Mouse (Mus musculus): ENCODE measurements around the gene Spata45. TPM values are rescaled to one million over a fixed set of nuclear protein-coding genes. Genes with fewer than 3 reads are reported as not detected.

The Spata45 gene
- polyA plus RNA-seq, 1 experiment from 2014 or later, result not detected

DNA sequence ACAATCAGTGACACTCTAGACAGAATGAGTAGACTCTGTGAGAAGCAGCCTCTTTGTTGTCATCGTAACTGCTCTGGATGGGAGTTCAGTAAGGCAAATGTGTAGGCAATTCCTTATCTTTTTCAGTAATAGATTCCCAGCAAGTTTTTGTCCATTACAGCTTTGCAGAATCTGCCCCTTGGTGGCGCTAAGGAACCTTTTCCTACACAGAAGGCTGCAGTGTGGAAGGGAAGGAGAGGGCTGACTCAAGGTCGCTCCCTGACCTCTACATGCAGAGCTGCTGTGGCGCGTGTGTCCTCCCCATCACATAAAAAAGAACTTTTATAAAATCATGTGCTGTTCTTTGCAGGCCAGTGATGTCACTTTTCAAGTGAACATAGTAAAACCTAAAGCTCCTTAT is 31.9 kb downstream of the Spata45 start:
- peaks cover 5% of the 10 kb centered on the region; the same call in 1 of the 2 replicates for H3K4me1 ChIP-seq
- no peak overlapping the region for H3K4me3 ChIP-seq
- H3K9me3 ChIP-seq, result no peaks in the 10 kb centered on the region
- H3K9ac ChIP-seq, result no peak overlapping the region
- WGBS, result 84% methylated on average over 5 of the region's 5 CpGs
- ATAC-seq (ENCODE audit: insufficient number of reproducible peaks, low FRiP score, low TSS enrichment, low read depth), result no peak
- no peak overlapping the region for H3K4me2 ChIP-seq
- H3K27ac ChIP-seq, result no peak overlapping the region
- H3K27me3 ChIP-seq, result no peaks in the 10 kb centered on the region
- peaks cover 70% of the 10 kb centered on the region for H3K36me3 ChIP-seq

- no peak overlapping the region for H3K27ac ChIP-seq
- peaks cover 85% of the 10 kb centered on the region for H3K36me3 ChIP-seq
- H3K27me3 ChIP-seq, result no peaks in the 10 kb centered on the region
- H3K9me3 ChIP-seq, result no peaks in the 10 kb centered on the region
- no peak for ATAC-seq (ENCODE audit: insufficient number of reproducible peaks, low FRiP score, low TSS enrichment, low read depth)
- H3K4me3 ChIP-seq, result no peak overlapping the region
- H3K4me1 ChIP-seq, result no peaks in the 10 kb centered on the region
- no peak overlapping the region for H3K9ac ChIP-seq
- 86% methylated on average over 4 of the region's 4 CpGs for WGBS
- H3K4me2 ChIP-seq, result no peak overlapping the region
Observed at GRCm38 (mm10) chr1:191070259-191070658, 33.8 kb downstream of the Spata45 start.

DNA sequence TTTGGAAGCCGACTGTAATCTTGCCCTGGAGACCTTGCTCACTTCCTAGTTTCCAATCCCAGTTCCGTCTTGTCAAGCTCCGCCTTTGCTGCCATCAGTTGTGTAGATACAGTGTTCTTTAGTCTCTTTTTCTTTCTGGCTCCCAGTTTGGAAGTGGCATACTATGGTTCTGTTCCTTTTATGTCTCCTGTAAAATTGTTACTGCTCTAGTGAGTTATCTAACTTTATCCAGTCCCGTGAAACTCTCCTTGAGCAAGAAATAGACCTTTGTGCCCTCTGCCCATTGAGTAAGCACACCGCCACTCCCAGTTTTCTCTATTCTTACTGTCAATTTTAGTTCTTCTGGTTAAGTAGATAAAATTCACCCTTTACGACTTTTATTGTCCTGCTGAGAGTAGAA is 35.2 kb downstream of the Spata45 start:
- Histone ChIP-seq H3K27ac (no peak overlapping the region), H3K9me3 (no peaks in the 10 kb centered on the region), H3K4me2 (no peak overlapping the region), H3K4me1 (no peaks in the 10 kb centered on the region), H3K27me3 (no peaks in the 10 kb centered on the region), H3K4me3 (no peak overlapping the region), H3K9ac (no peak overlapping the region), H3K36me3 (peaks cover 84% of the 10 kb centered on the region)
- 90% methylated on average over 6 of the region's 6 CpGs for WGBS
- ATAC-seq (ENCODE audit: insufficient number of reproducible peaks, low FRiP score, low TSS enrichment, low read depth), result no peak

DNA sequence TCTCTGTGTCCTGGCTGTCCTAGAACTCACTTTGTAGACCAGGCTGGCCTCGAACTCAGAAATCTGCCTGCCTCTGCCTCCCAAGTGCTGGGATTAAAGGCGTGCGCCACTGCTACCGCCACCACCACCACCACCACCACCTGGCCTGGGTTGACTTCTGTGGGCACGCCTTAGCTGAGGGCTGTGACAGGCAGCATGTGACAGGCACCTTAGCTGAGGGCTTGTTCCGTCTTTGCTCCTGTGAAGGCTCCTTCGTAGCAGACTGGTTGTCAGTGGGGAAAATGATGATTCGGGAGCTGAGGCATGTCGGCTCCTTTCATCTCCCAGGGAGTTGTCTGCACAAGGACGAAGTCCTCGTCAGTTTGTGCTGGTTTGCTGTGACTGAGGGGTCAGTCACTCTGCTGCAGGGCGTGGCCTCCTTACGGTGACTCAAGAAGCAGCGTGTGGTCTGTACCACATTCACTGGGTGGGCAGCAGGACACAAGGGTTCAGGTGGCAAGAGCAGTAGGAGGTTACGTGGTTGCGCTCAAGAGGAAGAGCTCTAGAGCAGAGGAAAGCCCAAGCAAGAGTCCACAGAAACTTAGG is 36.0 kb downstream of the Spata45 start:
- peaks cover 86% of the 10 kb centered on the region for H3K36me3 ChIP-seq
- no peak overlapping the region for H3K4me2 ChIP-seq
- no peak overlapping the region for H3K9ac ChIP-seq
- WGBS, result 91% methylated on average over 16 of the region's 16 CpGs
- H3K27me3 ChIP-seq, result no peaks in the 10 kb centered on the region
- H3K27ac ChIP-seq, result no peak overlapping the region
- no peaks in the 10 kb centered on the region for H3K9me3 ChIP-seq
- H3K4me3 ChIP-seq, result no peak overlapping the region
- ATAC-seq (ENCODE audit: insufficient number of reproducible peaks, low FRiP score, low TSS enrichment, low read depth), result no peak
- H3K4me1 ChIP-seq, result no peaks in the 10 kb centered on the region

GRCm38 (mm10) chr1:191073001-191073400 is 36.6 kb downstream of the Spata45 start:
- H3K4me3 ChIP-seq, result no peak overlapping the region
- H3K4me1 ChIP-seq, result no peaks in the 10 kb centered on the region
- no peak overlapping the region for H3K4me2 ChIP-seq
- H3K36me3 ChIP-seq, result peaks cover 87% of the 10 kb centered on the region
- H3K27ac ChIP-seq, result no peak overlapping the region
- WGBS, result 77% methylated on average over 6 of the region's 6 CpGs
- no peaks in the 10 kb centered on the region for H3K9me3 ChIP-seq
- H3K9ac ChIP-seq, result no peak overlapping the region
- no peaks in the 10 kb centered on the region for H3K27me3 ChIP-seq
- no peak for ATAC-seq (ENCODE audit: insufficient number of reproducible peaks, low FRiP score, low TSS enrichment, low read depth)

DNA sequence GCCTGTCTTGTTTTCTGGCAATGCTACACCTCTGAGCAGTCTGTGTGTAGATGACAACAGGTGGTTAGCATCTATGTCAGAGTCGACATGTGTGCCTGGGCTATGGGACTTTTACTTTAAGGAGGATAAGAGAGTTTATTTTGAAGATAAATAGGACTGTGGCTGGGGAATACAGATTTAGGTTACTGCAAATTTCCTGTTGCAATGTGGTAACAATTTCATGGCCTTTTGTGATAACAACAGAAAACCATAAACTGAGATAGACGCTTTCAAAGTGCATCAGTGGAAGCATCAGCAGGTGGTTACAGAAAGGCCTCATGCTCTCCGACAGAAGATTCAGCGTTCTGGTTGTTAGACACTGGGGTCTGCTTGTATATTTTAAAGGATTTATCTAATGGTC is 37.0 kb downstream of the Spata45 start:
- no peaks in the 10 kb centered on the region for H3K4me1 ChIP-seq
- peaks cover 87% of the 10 kb centered on the region for H3K36me3 ChIP-seq
- H3K27me3 ChIP-seq, result no peaks in the 10 kb centered on the region
- H3K27ac ChIP-seq, result no peak overlapping the region
- 81% methylated on average over 4 of the region's 4 CpGs for WGBS
- no peak overlapping the region for H3K9ac ChIP-seq
- ATAC-seq (ENCODE audit: insufficient number of reproducible peaks, low FRiP score, low TSS enrichment, low read depth), result no peak
- H3K9me3 ChIP-seq, result no peaks in the 10 kb centered on the region
- no peak overlapping the region for H3K4me3 ChIP-seq
- no peak overlapping the region for H3K4me2 ChIP-seq

GRCm38 (mm10) chr1:191075199-191075883 is 38.9 kb downstream of the Spata45 start:
- Histone ChIP-seq H3K4me2 (no peak overlapping the region), H3K27ac (no peak overlapping the region; the same call in 1 of the 2 replicates), H3K9me3 (no peaks in the 10 kb centered on the region), H3K4me1 (no peaks in the 10 kb centered on the region), H3K27me3 (no peaks in the 10 kb centered on the region), H3K4me3 (no peak overlapping the region), H3K36me3 (peaks cover 78% of the 10 kb centered on the region), H3K9ac (no peak overlapping the region)
- 52% methylated on average over 10 of the region's 10 CpGs for WGBS
- no peak for ATAC-seq (ENCODE audit: insufficient number of reproducible peaks, low FRiP score, low TSS enrichment, low read depth)

DNA sequence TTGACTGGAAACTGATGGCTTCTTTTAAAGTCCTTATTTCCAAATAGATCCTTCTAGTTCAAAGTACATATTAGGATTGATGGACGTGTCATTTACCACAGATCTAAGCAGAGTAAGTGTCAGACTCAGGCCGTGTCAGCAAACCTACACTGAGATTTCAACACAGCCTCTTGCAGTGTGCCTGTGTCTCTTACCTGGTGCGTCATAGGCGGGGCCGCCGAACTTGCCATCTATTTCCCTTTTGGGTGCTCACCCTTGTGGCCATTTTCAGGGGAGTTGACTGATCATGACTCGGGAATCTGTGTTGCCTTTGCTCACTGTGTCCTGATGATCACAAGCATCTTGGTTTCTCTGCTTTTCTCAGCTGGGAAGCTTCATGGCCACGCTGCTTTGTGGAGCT is 46.8 kb downstream of the Spata45 start:
- no peak overlapping the region for H3K27ac ChIP-seq
- no peaks in the 10 kb centered on the region for H3K27me3 ChIP-seq
- H3K36me3 ChIP-seq, result peaks cover 43% of the 10 kb centered on the region
- H3K4me2 ChIP-seq, result no peak overlapping the region
- ATAC-seq (ENCODE audit: insufficient number of reproducible peaks, low FRiP score, low TSS enrichment, low read depth), result no peak
- no peak overlapping the region for H3K9ac ChIP-seq
- peaks cover 6% of the 10 kb centered on the region; the same call in 1 of the 2 replicates for H3K4me1 ChIP-seq
- H3K4me3 ChIP-seq, result no peak overlapping the region
- 83% methylated on average over 8 of the region's 8 CpGs for WGBS
- no peaks in the 10 kb centered on the region for H3K9me3 ChIP-seq

DNA sequence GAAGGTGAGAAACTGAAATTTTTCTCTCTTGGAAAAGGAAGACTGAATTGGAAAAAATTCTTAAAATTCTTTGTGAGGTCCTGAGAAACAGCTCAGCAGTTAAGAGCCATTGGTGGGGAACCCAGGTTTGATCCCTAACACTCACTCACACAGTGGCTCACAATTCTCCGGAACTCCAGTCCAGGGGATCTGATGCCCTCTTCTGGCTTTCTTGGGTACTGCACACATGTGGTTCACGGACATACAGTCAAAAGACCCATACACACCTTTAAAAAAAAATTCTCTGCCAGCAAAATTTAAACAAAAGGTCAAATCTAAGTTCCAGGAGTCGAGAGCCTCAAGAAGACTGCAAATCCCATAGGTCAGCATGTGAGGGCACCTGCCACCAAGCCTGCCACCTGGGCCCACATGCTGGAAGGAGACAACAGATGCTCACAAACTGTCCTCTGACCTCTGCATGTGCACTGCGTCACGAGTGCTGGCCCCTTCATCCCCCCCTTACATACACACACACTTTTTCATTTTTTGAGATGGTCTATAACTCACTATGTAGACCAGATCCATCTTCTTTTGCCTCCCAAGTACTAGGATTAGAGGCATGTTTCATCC is 48.6 kb downstream of the Spata45 start:
- Histone ChIP-seq H3K4me2 (no peak overlapping the region), H3K9ac (no peak overlapping the region), H3K36me3 (peaks cover 33% of the 10 kb centered on the region), H3K27ac (no peak overlapping the region), H3K4me1 (peaks cover 6% of the 10 kb centered on the region; the same call in 1 of the 2 replicates), H3K4me3 (no peak overlapping the region), H3K9me3 (no peaks in the 10 kb centered on the region), H3K27me3 (no peaks in the 10 kb centered on the region)
- WGBS, result 70% methylated on average over 5 of the region's 5 CpGs
- no peak for ATAC-seq (ENCODE audit: insufficient number of reproducible peaks, low FRiP score, low TSS enrichment, low read depth)

GRCm38 (mm10) chr1:191085597-191085996 is 49.2 kb downstream of the Spata45 start:
- peaks cover 28% of the 10 kb centered on the region for H3K36me3 ChIP-seq
- WGBS, result 73% methylated on average over 12 of the region's 12 CpGs

GRCm38 (mm10) chr1:191086304-191086878 is 50.0 kb downstream of the Spata45 start:
- WGBS, result 76% methylated on average over 7 of the region's 7 CpGs
- Histone ChIP-seq H3K4me3 (no peak overlapping the region), H3K36me3 (peaks cover 23% of the 10 kb centered on the region), H3K9ac (no peak overlapping the region), H3K4me2 (no peak overlapping the region), H3K9me3 (no peaks in the 10 kb centered on the region), H3K27me3 (no peaks in the 10 kb centered on the region), H3K27ac (no peak overlapping the region), H3K4me1 (peaks cover 6% of the 10 kb centered on the region; the same call in 1 of the 2 replicates)
- no peak for ATAC-seq (ENCODE audit: insufficient number of reproducible peaks, low FRiP score, low TSS enrichment, low read depth)

More at GRCm38 (mm10) chr1:191085597-191085996, 49.2 kb downstream of the Spata45 start:
- no peaks in the 10 kb centered on the region for H3K9me3 ChIP-seq
- H3K4me3 ChIP-seq, result no peak overlapping the region
- no peak overlapping the region for H3K4me2 ChIP-seq
- no peaks in the 10 kb centered on the region for H3K27me3 ChIP-seq
- H3K27ac ChIP-seq, result no peak overlapping the region
- H3K9ac ChIP-seq, result no peak overlapping the region
- ATAC-seq (ENCODE audit: insufficient number of reproducible peaks, low FRiP score, low TSS enrichment, low read depth), result no peak
- peaks cover 6% of the 10 kb centered on the region; the same call in 1 of the 2 replicates for H3K4me1 ChIP-seq

DNA sequence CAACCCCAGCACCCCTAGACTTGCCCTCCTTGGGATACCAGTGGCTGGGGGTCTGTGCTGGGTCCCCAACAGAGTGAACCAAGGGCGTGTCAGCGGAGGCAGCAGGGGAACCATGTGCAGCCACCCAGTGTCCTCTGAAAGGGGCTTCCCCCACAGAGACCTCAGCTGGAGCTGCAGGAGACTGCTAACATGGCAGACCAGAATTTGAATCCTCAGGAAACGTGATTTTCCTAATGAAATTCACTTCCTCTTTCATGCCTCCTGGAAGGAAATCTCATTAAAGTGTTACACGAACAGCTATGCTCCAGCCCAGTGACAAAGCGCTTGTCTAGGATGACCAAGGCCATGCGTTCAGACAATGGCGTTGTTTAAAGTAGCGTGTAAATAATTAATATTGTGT is 50.5 kb downstream of the Spata45 start:
- Histone ChIP-seq H3K4me1 (peaks cover 9% of the 10 kb centered on the region; the same call in 1 of the 2 replicates), H3K36me3 (peaks cover 18% of the 10 kb centered on the region), H3K4me3 (no peak overlapping the region), H3K27ac (no peak overlapping the region), H3K9ac (no peak overlapping the region), H3K27me3 (no peaks in the 10 kb centered on the region), H3K4me2 (no peak overlapping the region), H3K9me3 (no peaks in the 10 kb centered on the region)
- no peak for ATAC-seq (ENCODE audit: insufficient number of reproducible peaks, low FRiP score, low TSS enrichment, low read depth)
- WGBS, result 74% methylated on average over 8 of the region's 8 CpGs
